Mouse (Mus musculus): Measurements from ENCODE around the gene Tlk2. TPM values are rescaled to one million over a fixed set of nuclear protein-coding genes. Genes with fewer than 3 reads are reported as not detected.

Gene Tlk2
- total RNA-seq, 2 experiments from 2014 or later: 37.5 to 40.0 TPM

- DNase-seq (ENCODE audit: low spot score): no peak
Measured at GRCm38 (mm10) chr11:105259733-105260132, 81.1 kb downstream of the Tlk2 start.

- DNase-seq (ENCODE audit: low spot score): no peak
Measured at GRCm38 (mm10) chr11:105261116-105261515, 82.5 kb downstream of the Tlk2 start.

GRCm38 (mm10) chr11:105261601-105262351, 83.2 kb downstream of the Tlk2 start:
- no peak for DNase-seq (ENCODE audit: low spot score)

DNA sequence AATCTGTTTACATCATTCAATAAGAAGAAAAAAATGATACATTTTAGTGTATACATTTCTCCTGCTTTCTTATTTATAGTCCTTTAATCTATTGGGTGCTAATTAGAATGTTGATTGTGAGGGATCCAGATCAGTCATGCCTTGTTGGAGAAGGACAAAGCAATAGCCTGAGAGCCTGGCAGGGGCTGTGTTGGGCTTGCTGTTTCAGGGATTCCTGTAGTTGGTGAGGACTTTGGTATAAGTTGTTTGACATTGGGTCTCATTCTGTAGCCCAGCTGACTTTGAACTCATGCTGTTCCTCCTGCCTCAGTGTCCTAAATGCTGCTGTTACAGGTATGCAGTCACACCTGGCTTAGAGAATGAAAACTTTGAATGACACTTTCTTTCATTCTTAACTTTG, 85.9 kb downstream of the Tlk2 start:
- DNase-seq (ENCODE audit: low spot score): no peak

GRCm38 (mm10) chr11:105264988-105265387, 86.4 kb downstream of the Tlk2 start:
- DNase-seq (ENCODE audit: low spot score): no peak

DNA sequence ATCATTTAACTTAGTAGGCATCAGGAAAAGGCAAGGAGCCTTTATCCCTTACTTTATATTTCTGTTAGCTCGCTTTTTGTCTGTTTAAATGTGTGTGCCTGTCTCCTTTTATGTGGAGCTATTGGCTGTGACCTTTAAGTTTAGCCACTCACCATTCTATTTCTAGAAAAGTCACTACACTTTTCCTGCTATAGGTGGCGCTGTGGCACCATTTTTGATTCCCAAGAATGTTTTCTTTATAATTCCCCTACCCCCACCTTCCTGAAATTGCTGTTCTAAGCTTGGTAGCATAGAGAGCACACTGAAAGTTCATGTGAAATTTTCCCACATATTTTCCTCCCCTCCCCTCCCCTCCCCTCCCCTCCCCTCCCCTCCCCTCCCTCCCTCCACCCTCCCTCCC, 91.5 kb downstream of the Tlk2 start:
- DNase-seq (ENCODE audit: low spot score): peak; percentile 84

DNA sequence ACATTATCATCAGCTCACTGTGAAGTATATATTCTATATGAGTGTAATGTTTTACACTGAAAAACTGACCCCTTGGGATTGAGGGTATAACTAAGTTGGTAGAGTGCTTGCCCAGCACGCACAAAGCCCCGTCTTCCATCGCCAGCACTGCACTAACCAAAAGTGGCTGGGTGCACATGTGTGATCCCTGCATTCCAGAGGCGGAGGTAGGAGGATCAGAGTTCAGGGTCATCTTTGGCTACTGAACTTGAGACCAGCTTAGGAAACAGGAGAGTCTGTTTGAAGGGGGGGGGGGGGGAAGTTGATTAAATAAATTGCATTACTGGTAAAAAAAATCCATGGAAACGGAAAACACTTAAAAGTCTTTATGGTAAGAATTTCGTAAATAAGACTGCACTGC, 101.8 kb downstream of the Tlk2 start:
- no peak for DNase-seq (ENCODE audit: low spot score)

DNA sequence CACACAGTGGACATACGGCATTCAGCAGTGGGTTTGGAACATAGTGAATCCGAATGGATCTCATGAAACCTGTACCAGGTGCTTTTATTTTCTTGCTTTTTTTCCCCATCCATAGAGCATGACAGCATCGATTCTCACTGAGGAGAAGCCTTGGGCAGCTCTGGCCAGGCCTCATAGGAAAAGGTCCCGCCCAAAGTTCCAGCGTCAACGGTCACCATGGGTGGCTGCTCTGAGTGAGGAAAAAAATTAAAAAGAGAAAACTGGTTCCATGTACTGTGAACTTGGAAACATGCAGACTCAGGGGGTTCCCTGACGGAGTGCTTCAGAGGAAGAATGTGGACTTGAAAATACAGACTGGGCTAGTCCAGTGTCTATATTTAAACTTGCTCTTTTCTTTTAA, 102.7 kb downstream of the Tlk2 start:
- no peak for DNase-seq (ENCODE audit: low spot score)

DNA sequence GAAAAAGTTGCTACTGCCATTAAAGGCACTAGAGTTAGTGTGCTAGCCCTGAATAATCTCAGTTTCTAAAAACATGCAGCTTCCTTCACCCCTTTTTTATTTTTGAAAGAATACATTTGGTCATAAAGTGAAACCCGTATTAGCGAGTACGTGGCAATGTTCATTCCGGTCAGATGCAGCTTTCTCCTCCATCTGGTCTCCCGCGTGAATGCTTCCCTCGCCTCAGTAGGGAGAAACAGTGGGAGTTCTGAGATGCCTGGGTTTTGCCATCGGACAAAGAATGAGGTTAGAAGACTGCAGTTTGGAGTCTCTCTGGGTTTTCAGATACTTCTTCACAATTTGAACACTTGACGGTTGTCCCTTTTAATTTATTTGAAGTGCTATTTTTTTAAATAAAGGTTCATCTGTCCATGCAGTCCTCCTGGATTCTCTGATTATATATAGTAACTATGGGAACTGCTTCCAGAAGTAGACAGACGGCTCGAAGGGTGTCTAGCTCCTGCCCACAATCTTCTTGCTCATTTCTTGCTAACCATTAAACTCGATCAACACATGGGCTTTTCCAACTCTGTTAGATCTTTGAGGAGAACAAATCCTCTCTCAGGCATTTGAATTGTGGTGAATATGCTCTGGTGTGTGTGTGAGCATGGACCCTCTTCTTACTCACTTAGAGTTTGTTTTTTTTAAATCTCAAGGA, 103.3 kb downstream of the Tlk2 start:
- no peak for DNase-seq (ENCODE audit: low spot score)

GRCm38 (mm10) chr11:105282460-105282859, 103.9 kb downstream of the Tlk2 start:
- DNase-seq (ENCODE audit: low spot score): peak; percentile 87

GRCm38 (mm10) chr11:105283016-105283415, 104.4 kb downstream of the Tlk2 start:
- DNase-seq (ENCODE audit: low spot score): no peak

GRCm38 (mm10) chr11:105285720-105286119, 107.1 kb downstream of the Tlk2 start:
- DNase-seq (ENCODE audit: low spot score): no peak

GRCm38 (mm10) chr11:105289403-105289802, 110.8 kb downstream of the Tlk2 start:
- no peak for DNase-seq (ENCODE audit: low spot score)

DNA sequence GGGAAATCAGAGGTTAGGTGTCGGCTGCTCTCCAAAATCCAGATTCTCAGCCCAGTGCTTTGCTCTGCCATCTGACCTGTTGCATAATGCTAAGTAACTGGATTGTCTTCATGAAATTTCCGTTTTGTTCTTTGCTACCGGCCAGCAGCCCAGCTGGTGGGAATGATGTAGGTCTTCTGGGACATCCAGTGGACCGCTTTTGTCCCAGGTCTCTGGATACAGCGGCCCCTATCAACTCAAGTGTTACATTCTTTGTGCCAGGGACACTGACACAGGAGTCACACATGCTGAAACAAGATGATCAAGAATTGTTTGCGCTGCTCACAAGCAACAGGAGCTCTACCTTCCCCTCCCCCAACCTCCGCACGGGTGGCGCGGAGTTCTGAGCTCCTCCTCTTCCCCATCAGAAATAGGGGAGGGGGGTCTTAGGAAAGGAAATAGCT, 113.1 kb downstream of the Tlk2 start:
- peak; percentile 62 for DNase-seq (ENCODE audit: low spot score)

DNA sequence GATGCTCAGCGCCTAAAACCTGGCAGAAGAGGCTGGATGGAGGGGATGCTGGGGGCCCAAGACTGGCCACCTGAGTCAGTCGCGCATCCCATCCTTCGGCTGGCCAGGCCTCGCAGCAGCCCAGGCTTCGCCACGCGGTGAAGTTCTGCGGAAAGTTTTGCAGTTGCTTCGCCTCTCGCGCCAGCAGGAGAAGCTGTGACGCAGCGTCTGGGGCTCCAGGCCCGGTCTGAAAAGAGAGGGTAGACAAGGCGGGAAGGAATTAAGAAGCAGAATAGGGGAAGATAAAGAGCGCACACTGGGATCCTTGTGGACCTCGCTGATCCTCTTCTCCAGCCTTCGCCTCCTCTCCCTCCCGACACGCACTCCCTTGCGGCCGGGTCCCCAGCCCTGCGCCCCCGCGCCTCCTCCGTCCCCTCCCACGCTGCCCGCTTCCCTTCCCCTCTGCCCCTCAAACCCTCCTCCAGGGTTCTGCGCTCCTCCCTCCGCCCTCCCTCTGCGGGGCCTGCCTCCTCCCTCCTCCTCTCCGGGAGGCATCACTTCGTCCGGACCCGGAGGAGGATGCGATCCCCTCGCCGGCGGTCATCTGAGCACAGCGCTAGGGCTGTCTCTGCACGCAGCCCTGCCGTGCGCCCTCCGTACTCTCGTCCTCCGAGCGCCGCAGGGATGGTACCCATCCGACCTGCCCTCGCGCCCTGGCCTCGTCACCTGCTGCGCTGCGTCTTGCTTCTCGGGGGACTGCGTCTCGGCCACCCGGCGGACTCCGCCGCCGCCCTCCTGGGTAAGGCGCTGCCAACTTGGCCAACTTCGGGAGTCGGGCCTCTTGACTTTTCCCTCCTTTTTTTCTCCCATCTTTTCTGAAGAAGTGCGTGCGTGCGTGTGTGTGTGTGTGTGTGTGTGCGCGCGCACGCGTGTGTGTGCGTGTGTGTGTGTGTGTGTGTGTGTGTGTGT, 113.8 kb downstream of the Tlk2 start, which contains the start of gene Mrc2:
Mrc2 (plus strand) TSS at position 520 of the 948 bp plus-strand sequence.
- DNase-seq (ENCODE audit: low spot score): peak; percentile 70

DNA sequence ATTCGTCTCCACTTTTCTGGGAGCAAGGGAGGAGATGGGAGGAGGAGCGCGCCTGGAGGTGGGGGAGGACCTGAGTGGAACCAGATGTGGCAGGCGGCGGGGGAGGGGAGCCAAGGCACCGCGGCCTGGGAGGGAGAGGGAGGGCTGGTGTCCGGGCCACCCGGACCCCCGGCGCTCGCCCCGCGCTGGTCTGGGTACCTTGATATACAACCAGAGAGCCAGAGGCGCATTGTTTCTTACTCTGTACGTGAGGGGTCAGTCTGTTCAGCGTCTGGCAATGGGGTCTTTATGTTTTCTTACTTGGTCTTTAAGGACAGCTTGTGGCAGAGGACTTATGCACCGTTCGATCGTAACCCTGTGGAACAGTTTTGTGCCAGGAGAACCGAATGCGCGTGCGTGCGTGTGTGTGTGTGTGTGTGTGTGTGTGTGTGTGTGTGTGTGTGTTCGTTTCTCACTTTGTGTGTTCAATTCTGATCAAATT, 114.5 kb downstream of the Tlk2 start:
- peak; percentile 70 for DNase-seq (ENCODE audit: low spot score)

DNA sequence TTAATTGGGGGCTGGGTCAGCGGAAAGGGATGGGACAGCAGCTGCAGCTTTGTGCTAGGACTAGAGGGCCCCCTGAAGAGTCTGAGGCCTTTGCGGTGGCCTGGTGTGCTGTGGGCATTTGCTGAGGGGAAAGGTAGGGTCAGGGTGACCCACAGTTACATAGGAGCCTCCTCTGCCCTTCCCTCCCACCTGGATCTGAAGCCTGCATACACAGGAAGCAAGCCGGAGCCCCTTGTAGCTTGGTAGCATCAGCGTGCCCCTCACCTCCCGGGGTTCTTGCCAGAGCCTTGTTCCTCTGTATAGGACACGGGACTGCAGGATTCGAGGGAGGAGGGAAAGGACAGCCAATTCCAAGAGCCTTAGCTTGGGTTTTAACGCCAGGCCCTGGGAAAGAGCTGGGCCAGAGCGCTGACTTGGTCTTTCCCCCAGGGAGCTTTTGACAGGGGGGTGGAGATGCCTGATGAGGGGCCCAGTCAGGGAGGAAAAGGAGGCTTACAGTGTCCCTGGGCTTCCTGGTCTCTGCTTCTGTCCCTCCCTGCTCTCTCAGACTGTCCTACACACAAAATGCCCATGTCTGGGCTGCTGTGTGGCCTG, 115.4 kb downstream of the Tlk2 start:
- peak; percentile 50 for DNase-seq (ENCODE audit: low spot score)

- DNase-seq (ENCODE audit: low spot score): no peak
Measured at GRCm38 (mm10) chr11:105296084-105296483, 117.5 kb downstream of the Tlk2 start.

GRCm38 (mm10) chr11:105310197-105310596, 131.6 kb downstream of the Tlk2 start:
- DNase-seq (ENCODE audit: low spot score): no peak

GRCm38 (mm10) chr11:105311291-105311975, 132.8 kb downstream of the Tlk2 start:
- DNase-seq (ENCODE audit: low spot score): peak; percentile 61

All from gastrocnemius, adult 18-20 months (tissue).